Mouse (Mus musculus): ENCODE results near the gene Ano2.

Ano2 gene

DNA sequence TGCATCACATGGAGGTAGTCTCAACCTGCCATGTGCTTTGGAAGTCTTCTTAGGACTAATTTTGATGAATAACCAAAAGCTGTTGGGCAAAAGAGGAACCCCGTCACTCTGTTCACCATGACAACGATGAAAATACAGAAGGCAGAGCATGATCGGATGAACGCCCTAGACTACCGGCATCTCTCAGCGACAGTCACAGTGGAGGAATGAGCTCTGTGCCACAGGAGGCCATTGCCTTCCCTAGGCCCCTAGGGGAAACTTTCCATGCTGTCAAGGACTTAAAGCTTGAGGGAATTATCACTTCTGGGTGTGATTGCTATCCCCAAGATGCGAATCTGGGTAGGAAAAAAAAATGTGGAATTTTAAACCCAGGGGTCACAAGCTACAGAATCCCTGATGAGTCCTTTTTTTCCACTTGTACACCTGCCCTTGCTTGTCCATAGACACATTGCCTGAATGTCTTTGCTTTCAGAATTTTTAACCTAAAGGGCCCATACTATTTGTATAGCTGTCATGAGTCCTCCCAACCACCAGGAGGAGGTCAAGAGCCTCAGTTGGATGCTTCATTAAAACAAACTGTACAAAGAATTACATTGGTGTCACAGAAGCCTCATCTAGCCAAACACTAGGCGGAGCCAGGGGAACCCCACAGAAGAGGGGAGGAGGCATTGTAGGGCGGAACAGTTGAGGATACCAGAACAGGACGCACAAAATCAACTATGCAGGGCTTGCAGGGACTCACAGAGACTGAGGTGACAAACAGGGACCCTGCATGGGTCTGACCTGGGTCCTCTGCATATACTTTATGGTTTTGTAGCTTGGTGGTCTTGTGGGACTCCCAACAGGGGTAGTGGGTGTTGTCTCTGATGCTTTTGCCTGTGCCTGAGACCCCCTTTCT lies 53.2 kb downstream of the Ano2 start:
- no peak for DNase-seq (ENCODE audit: low read depth, low spot score)

DNA sequence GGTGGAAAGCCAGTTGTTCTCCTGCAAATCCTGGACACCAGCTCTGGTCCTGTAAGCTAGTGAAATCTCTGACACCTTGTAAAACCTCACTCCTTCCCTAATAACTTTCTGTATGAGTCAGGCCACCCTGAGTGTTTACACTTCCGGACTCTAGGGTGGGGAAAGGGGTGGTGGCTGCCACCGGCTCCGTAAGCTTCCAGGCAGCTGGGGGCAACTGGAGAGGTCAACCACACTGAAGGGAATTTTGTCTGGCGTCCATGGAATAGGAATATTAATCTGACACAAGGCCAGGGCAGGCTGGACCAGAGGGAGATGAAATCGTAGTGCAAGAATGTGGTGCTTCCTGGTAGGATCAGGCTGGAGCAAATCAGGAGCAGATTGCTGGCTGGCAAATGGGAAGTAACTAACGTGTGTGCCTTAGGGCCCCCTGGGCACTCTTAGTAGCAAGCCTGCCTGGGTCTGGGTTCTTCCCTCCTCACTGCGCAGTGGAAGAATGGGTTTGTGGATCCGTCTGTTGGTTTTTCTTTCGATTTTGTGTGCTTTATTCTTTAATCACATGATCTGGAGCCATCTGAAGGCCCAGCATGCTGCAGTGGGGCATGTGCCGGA lies 57.2 kb downstream of the Ano2 start:
- no peak for DNase-seq (ENCODE audit: low read depth, low spot score)

DNA sequence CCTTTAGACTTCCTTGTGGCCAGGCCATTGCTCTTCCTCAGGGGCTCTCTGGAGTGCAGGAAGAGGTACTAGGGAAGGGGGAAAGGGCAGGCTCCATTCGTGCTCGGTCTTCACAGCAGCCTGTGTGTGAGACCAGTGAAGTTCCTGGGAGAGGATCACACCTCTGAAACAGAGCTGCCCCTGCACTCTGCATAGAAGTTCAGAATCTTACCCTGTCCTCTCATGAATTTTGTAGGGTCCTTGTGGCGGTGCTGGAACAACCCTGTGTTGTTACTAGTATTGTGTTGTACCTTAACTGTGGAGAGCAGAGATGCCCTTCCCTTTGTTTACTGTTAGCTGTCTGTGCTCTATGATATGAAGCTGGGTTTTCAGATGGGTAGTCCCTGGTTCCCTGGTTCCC lies 58.4 kb downstream of the Ano2 start:
- DNase-seq (ENCODE audit: low read depth, low spot score) = no peak

DNA sequence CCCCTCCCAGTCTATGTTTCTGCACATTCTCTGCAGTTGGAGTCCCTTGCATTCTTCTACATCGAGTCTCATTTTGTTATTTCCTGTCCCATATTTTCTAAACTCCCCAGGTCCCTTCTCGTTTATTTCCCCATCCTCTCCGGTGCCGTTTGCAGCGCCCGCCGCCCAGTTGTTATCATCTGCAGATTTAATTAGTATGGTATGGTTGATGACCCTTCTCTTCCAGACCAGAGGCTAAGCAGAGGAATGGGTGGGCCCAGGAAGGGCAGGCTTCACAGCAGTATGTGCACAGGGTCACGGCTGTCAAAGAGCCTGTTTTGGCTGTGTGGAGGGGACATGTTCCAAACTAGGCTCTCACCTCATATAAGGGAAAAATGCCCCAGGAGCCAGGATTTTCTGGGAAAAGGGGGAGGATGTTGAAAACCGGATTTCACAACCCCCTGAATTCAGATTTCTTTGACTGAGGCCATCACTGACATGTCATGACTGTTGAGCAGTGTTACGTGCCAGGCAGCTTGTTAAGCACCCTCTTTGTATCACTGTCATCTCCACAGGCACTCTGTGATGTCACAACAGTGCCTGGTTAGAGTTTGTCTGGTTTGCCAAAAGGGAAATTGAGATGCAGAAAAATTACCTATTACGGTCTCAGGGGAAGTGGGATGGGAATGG lies 72.8 kb downstream of the Ano2 start:
- DNase-seq (ENCODE audit: low read depth, low spot score) = no peak

DNA sequence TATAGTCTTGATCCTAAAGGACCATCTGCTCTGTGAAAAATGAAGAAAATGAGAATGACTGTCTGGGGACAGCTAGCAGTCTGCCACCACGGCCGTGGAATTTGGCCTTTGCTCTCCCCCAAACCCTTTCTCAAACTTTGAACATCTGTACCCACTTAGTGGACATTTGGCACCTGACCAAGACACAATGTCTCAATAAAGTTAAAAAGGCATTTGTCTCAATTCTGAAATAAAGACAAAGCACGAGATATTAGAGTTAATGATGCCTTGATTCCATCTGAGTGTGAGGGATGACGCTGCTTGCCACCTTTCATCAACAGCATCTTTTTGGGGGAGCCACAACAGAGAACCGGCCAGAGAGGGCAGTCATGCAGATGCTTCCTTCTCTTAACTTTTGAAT lies 83.0 kb downstream of the Ano2 start:
- DNase-seq (ENCODE audit: low read depth, low spot score) = no peak

DNA sequence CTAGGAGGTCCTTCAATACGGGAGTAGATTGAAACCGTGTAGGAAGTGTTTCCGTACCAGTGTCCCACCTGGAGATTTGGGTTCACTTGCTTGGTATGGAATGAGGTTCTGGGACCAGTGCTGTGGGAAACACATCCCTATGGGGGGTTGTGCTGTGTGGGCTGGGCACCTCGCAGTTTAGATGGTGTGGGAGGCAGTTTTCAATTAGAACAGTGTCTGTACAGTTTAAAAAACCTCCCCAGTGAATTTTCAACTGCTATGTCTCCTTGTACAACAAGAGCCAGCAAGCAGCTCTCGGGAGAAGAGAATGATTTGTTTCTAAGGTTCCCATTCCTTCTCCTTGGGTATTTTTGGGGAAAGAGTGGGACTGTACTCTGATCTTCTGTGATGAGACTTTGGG lies 86.1 kb downstream of the Ano2 start:
- DNase-seq (ENCODE audit: low read depth, low spot score) = no peak

DNA sequence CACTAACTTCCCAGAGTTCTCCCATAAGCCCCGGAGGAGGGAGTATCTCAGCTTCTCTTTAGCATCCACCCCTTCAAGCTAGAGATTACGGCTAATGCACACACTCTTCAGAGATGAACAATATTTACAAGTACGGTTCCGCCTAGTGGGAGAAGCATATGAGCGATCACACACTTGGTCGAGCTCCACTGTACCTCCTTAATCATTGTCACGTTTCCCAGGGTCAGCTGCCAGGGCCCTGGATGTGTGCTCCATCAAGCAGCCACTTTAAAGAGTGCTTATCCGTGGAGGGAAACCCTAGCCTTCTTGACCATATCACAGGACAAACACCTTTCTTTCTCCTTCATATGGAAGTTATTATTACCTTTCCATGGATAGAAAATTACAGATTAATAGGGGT lies 112.7 kb downstream of the Ano2 start:
- no peak for DNase-seq (ENCODE audit: low read depth, low spot score)

DNA sequence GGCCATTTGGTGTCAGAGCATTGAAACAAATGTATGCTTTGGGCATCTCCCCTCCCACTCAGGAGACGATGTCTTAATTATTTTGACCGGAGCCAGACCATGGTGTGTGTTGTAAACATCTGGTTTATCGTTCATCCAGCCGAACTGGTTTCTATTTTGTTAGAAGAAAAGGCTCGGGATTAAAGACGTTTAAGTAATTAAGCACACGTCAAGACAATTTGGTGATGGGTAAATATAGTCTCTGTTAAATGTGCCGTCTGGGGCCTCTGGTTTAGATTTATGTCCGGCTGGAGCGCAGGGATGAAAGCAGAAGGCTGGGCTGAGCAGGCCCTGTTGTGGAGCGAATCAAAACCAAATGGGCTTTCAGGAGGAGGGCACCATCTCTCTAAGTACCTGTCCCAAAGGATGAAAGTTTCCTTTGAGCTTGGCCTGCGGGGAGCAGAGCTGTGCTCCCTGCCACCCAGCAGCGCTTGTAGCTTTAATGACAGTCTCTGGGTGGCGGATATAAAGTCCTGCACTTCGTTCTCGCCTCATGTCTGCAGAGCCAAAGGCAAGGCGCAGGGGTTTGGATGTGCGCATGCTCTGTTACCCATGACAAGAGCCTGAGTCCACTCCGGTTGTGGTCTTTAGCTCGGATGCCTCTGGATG lies 113.3 kb downstream of the Ano2 start:
- no peak for DNase-seq (ENCODE audit: low read depth, low spot score)

DNA sequence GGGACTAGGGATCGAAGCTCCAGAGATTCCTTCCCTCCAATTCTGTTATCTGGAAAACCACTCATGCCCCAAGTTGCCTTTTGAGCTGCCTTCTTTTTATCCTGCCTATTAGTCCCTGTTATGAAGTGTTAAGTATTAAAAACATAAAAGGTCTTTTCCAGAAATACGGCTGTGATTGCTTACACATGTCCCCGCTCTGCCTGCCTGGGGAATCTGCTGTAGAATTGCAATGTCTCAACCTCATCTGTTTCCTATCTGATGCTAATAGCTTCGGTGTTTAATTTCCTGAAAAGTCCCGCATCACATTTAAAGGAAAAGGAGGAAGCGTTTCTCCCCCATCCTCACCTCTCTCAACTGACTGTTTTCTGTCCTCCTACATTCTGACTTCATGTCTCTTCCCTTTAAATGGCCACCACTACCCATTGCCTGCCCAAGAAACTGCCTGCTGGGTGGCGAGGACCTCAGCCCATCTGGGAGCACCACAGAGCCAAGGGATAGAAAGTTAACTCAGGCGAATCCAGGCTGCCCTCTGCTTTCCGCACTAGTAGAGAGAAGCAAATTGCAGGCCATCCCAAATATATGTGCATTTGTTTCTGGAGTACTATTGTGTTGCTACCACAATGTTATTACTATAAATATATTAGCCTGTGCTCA lies 118.9 kb downstream of the Ano2 start:
- DNase-seq (ENCODE audit: low read depth, low spot score) = no peak

DNA sequence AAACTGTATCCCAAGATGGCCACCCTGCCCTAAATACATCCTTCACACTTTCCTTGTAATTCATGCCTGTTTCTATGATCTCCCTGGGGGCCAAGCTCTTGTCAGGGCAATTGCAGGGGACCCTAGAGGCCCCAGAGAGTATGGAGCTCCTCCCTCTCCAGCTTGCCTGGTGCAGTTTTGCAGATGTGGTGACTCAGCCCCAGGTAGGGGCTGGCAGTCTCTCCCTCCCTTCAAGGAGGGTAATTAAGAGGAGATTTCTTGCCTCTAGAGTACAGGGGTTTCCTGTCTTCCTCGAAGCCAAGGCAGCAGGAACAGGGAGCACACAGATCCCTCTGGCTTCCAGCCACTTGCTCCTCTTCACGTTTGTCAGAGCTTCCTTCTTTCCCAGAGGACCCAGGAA lies 121.2 kb downstream of the Ano2 start:
- DNase-seq (ENCODE audit: low read depth, low spot score) = no peak

DNA sequence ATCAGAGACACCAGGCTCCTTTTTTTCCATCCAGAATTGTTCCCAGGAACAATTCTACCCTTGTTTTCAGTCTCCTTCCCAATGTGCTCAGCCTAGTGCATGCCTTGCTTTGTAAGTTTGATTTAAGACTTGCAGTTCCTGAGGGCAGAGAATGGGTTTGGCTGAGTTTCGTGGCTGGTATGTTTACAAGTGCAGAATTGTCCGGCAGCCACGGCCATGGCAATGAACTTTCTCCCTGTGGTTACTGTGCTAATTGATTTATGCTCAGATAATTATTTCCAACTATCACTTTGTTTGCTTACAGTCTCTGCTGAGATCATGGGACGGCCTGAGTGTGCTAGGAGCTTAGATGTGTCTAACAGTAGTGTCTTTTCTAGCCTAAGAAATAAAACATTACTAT lies 147.9 kb downstream of the Ano2 start:
- DNase-seq (ENCODE audit: low read depth, low spot score) = no peak

DNA sequence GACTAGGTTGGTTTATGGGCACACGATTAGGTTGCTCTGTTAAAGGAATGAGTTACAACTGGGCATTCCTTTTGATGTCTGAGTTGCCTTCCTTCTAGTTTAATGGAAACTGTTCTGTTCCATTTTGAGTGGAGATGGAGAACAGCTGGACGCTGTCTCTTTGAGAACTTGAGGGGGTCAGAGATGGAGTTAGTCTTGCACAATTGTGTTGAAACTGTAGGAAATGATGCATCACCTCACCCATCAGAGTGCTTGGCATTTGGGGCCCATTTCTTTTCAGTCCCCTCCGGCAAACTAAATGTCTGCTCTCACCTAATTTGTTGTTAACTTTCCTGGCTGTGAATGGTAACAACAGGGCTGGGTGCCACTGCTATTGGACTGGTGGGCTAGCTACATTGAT lies 151.1 kb downstream of the Ano2 start:
- no peak for DNase-seq (ENCODE audit: low read depth, low spot score)

DNA sequence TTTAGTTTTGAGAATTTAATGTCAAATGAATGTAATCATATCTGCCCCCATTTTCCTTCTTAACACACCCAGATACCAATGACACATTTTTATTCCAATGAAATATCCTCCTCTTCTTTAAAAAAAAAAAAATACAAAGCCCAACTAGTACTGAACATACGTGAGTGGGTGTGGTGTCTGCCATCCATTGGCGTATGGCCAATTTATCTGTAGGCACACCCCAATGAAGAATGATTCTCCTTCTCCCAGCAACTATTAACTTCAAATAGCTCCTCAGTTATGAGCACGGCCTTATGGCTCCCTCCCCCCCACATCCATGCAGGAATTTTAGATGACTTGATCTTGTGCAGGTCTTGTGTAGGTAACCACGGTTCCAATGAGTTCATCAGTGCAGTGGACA lies 161.0 kb downstream of the Ano2 start:
- DNase-seq (ENCODE audit: low read depth, low spot score) = no peak

DNA sequence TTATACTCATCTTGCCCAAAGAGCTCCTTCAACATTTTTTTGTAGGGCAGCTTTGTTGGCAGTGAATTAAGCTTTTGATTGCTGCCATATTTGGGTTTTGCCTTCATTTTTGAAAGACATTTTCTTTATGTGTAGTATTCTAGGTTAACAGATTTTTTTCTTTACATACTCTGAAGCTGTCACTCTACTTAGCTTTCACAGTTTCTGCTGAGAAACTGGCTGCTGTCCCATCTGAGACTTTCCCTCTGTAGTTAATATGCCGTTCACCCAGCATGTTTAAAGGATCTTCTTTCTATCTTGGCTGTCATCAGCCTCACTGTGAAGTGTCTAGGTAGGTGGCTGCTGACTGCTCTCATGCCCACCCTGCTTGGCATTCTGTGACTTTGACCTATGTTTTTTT lies 168.1 kb downstream of the Ano2 start:
- DNase-seq (ENCODE audit: low read depth, low spot score) = no peak

DNA sequence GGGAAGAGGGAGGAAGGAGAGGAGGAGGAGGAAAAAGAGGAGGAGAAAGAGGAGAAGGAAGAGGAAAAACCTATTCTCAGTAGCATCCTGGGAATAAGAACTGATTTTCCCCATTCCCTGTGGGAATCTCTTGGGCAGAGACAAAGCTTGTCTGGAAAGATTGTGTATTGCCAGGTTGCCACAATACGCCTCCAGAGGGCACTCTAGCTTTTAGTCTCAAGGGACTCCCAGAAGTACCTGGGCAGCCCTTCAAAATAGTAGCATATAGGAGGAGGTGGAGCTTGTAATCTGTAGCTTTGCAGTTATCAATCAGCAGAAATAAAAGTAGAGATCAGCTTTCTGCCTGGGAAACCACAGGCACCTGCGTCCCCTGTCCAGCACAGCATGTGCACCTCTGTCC lies 178.3 kb downstream of the Ano2 start:
- no peak for DNase-seq (ENCODE audit: low read depth, low spot score)

DNA sequence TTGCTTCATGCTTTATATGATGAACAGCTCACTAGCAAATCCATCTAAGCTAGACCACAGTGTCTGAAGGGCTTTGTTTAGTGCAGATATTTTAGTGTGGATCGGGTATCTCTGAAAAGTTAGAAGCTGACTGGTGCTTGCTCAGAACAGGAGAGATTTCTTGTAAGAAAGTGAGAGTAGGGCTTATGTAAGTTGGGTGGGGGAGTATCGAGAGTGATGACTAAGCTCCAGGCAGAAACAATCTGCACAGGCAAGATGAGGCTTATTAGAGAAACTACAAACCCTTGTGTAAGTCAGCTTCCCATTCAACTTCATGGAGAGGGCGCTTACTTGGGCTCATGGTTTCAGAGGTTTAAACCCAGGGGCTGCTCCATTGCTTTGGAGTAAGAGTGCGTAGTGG lies 181.3 kb downstream of the Ano2 start:
- DNase-seq (ENCODE audit: low read depth, low spot score) = no peak

DNA sequence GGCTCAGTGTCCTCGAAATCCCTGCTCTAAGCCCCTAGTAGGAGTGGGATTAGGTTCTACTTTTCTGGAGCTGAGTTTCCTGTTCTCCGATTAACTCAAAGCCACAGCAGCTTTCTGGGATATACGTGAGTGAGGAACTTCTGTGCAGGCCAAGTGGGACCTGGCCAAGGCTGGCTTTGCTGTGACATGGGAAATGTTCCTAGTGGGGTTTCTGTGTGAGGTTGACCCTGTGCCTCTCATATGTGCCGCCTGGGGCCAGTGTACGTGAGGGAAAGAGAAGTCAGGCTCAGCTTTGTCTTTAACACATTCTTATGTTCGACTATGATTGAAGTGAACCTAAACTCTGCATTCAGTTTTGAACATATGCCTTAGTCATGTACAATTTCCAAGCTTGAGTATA lies 184.5 kb downstream of the Ano2 start:
- DNase-seq (ENCODE audit: low read depth, low spot score) = no peak

DNA sequence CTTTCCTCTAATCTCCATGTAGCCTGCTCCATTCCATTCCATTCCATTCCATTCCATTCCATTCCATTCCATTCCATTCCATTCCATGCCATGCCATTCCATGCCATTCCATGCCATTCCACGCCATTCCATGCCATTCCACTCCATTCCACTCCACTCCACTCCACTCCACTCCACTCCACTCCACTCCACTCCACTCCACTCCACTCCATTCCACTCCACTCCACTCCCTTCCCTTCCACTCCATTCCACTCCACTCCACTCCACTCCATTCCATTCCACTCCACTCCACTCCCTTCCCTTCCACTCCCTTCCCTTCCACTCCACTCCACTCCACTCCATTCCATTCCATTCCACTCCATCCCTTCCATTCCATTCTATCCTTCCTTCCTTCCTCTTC lies 186.7 kb downstream of the Ano2 start:
- no peak for DNase-seq (ENCODE audit: low read depth, low spot score)

DNA sequence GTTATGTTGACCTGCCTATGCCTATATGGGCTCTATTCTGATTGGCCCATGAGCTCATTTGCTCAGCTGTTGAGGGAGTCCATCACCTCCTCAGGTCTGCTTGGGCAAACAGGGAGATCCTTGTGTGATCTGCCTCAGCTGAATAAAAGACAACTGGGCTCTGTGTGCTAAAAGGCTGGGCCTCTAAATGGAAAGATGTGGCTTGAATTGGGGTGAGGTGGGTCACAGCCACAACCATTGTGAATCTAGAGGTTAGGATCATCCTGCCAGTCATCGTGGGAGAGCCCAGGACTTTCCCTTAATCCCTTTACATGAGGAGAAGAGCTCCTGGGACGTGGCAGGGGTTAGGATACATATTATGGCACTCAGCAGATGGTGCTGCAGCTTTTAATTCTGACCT lies 188.5 kb downstream of the Ano2 start:
- no peak for DNase-seq (ENCODE audit: low read depth, low spot score)

DNA sequence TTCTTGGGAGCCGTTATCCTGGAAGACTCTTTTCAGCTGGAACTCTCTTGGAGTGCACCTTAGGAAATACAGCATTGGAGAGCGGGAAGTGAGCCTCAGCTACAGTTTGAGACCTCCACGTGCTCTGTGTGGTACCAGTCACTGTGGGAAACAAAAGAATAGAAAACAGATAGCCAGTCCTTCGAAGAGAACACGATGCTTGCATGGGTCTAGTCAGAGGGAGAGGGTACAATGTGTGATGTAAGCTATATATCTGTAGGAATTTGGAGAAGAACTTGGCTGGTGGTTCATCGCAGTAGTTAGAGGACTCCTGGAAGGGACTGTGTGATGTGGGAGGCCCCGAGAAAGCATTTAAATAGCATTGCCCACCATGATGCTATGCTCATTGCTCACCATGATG lies 189.1 kb downstream of the Ano2 start:
- no peak for DNase-seq (ENCODE audit: low read depth, low spot score)

DNA sequence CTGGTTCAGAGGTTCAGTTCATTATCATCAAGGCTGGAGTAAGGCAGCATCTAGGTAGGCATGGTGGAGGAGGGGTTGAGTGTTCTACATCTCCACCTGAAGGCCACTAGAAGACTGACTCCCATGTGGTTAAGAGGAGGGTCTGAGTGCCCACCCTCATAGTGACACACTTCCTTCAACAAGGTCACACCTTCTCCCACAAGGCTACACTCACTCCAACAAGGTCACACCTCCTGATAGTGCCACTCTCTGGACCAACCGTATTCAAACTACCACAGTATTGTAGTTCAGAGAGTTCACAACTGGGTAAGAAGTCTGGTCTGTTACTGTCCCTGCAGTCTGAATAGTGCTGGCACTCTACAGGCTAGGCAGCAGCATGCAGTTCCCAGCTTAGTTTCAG lies 198.4 kb downstream of the Ano2 start:
- no peak for DNase-seq (ENCODE audit: low read depth, low spot score)

DNA sequence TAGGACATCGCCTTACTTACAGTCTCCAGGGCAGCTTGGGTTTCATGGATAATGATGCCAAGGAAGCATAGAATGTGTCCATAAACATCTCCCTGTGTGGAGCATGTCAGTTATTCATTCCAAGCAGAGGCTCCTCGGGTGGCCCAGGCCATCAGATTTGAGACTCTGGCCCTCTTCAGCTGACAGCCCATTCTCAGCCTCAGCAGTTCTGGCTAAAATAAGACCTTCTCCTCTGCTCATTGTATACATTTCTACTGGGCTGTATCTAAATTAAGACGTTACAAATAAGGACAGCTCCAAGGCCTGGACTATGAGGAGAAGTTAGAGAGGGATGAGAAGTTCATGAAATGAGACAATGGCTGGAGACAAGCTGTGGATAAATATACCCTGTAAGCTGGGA lies 204.1 kb downstream of the Ano2 start:
- DNase-seq (ENCODE audit: low read depth, low spot score) = no peak
